ENCODE assay signal across 8 mouse cellular contexts in genomic region chr10:128923935-128924334, GRCm38 (mm10). TPM values are rescaled to one million over a fixed set of nuclear protein-coding genes. Genes with fewer than 3 reads are reported as not detected.
DNase-seq lines count a peak whose midpoint lies in the region; ATAC-seq and TF ChIP-seq lines count a peak whose summit lies in the region.

Gene Bloc1s1 (minus strand): TSS chr10:128924035.

- H3K9me3 ChIP-seq in midbrain, embryonic 14.5 days (ENCODE audit: control insufficient read depth, low read length): no peaks in the 10 kb centered on the region

- no peaks in the 10 kb centered on the region for H3K27me3 ChIP-seq in midbrain, embryonic 14.5 days (ENCODE audit: control insufficient read depth, insufficient read depth, low read length)

- 0 out of 2 replicates have a peak, but pooled peaks cover 2% of the 10 kb centered on the region for H3K36me3 ChIP-seq in midbrain, embryonic 14.5 days (ENCODE audit: control insufficient read depth, insufficient read depth, low read length)

- ATAC-seq in granulocyte monocyte progenitor cell, adult 5-6 weeks (replicated peaks; ENCODE audit: poor library complexity, severe bottlenecking): peak; percentile 2; the same call in 1 of the 2 replicates
- no peak for ATAC-seq in midbrain, embryonic 14.5 days (ENCODE audit: low FRiP score, low TSS enrichment)

- no peak for TF ChIP-seq POLR2A in lung, adult 2 months (IDR thresholded peaks at IDR 0.05; ENCODE audit: borderline replicate concordance, extremely low read depth, low read depth, low read length)
- TF ChIP-seq POLR2A in brain, embryonic 14.5 days (IDR thresholded peaks at IDR 0.05; ENCODE audit: borderline replicate concordance, extremely low read depth, insufficient read depth, insufficient read length, poor library complexity, severe bottlenecking): no peak

- H3K4me3 ChIP-seq in lung, adult 2 months (replicated peaks; ENCODE audit: extremely low read depth, low read depth, low read length): peak within 1 kb of the TSS; percentile 89
- peak within 1 kb of the TSS; percentile 82 for H3K4me3 ChIP-seq in midbrain, embryonic 14.5 days (replicated peaks; ENCODE audit: low read depth, low read length)

- no peak for TF ChIP-seq CTCF in lung, adult 2 months (IDR thresholded peaks at IDR 0.05; ENCODE audit: insufficient read depth, low read length)
- no peak for TF ChIP-seq CTCF in brain, embryonic 14.5 days (IDR thresholded peaks at IDR 0.05; ENCODE audit: borderline replicate concordance, extremely low read depth, insufficient read depth, insufficient read length)

- 46% methylated on average over 9 of the region's 9 CpGs for WGBS in lung, adult 2 months
- 70% methylated on average over 9 of the region's 9 CpGs for WGBS in midbrain, embryonic 14.5 days

- H3K27ac ChIP-seq in midbrain, embryonic 14.5 days (replicated peaks; ENCODE audit: low read depth, low read length): peak within 1 kb of the TSS; percentile 94

- no peak for DNase-seq in lung, adult 2 months
- no peak for DNase-seq in lung, postnatal 25 days (ENCODE audit: low spot score)
- no peak for DNase-seq in brain, embryonic 14.5 days (ENCODE audit: low read depth)
- no peak for DNase-seq in layer of hippocampus, postnatal 14 days (ENCODE audit: low spot score in 2 of 2)
- DNase-seq in midbrain, embryonic 14.5 days: no peak
- no peak for DNase-seq in T-cell, adult 2 months (ENCODE audit: low spot score)
- DNase-seq in frontal cortex, postnatal 10 days (ENCODE audit: low spot score in 2 of 2): no peak

- peak within 1 kb of the TSS; percentile 85 for H3K9ac ChIP-seq in midbrain, embryonic 14.5 days (replicated peaks; ENCODE audit: low read length)

- H3K4me2 ChIP-seq in midbrain, embryonic 14.5 days (ENCODE audit: low read length): peak within 1 kb of the TSS; percentile 69

- H3K4me1 ChIP-seq in lung, adult 2 months (ENCODE audit: control insufficient read depth, insufficient read depth, low read length): peaks cover 11% of the 10 kb centered on the region; the same call in 1 of the 2 replicates
- H3K4me1 ChIP-seq in midbrain, embryonic 14.5 days (ENCODE audit: control insufficient read depth, insufficient read depth, low read length): peaks cover 15% of the 10 kb centered on the region

RNA-seq across cellular contexts. Expression of gene Bloc1s1, which starts in this region (rescaled TPM):
- polyA plus RNA-seq in lung, adult 2 months (2012; rRNA removed): 171 and 192 TPM in 2 replicates
- polyA plus RNA-seq in brain, embryonic 14.5 days (2012; rRNA removed): 269 and 298 TPM in 2 replicates
- total RNA-seq in granulocyte monocyte progenitor cell, adult 5-6 weeks (2014; fragmentation: Nextera tagmentation): 124 and 140 TPM in 2 replicates
- 71.3 and 86.4 TPM in 2 replicates for total RNA-seq in granulocyte monocyte progenitor cell, adult 5-6 weeks (2017)
- total RNA-seq in layer of hippocampus, postnatal 14 days (2021): 10 to 100 TPM; 96.9 to 98.1 TPM
- polyA plus RNA-seq in midbrain, embryonic 14.5 days (2014; fragmentation: Nextera tagmentation; extraction: Ambion mirVana): 249 and 282 TPM in 2 replicates
